Mouse (Mus musculus): ENCODE data around the gene Atp6v0a1.

Gene Atp6v0a1

DNA sequence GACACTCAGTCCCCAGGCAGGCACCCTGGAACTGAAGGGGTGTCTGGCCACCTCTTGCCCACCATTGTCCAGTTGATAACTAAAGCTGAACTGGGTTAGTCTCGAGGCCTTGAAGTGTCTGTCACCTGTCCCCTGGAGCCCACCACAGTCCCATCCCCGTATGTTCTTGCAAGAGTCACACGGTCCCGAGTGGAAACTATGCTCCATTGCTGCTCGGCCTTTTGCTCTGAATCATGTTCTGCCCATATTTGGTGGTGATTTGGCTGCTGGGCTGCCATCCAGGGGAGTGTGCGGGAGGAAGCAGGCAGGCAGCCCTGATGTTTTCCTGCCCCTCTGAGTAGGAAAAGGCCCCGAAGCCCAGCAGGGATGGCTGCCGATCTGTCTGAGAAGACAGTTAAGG is 50.9 kb downstream of the Atp6v0a1 start:
- DNase-seq (ENCODE audit: low read depth, low spot score): peak; percentile 63

DNA sequence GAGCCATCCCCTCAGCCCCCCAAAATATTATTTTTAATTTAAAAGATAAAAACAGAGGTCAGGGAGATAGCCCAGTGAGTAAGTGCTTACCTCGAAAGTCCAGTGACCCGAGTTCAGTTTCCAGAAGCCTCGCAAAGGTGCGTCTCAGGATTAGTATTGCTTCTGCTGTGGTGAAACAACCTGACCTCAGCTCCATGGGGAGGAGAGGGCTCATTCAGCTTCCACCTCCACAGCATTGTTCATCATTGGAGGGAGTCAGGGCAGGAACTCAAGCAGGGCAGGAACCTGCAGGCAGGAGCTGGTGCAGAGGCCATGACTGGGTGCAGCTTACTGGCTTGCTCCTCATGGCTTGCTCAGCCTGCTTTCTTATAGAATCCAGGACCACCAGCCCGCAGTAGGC is 51.8 kb downstream of the Atp6v0a1 start:
- DNase-seq (ENCODE audit: low read depth, low spot score): no peak

DNA sequence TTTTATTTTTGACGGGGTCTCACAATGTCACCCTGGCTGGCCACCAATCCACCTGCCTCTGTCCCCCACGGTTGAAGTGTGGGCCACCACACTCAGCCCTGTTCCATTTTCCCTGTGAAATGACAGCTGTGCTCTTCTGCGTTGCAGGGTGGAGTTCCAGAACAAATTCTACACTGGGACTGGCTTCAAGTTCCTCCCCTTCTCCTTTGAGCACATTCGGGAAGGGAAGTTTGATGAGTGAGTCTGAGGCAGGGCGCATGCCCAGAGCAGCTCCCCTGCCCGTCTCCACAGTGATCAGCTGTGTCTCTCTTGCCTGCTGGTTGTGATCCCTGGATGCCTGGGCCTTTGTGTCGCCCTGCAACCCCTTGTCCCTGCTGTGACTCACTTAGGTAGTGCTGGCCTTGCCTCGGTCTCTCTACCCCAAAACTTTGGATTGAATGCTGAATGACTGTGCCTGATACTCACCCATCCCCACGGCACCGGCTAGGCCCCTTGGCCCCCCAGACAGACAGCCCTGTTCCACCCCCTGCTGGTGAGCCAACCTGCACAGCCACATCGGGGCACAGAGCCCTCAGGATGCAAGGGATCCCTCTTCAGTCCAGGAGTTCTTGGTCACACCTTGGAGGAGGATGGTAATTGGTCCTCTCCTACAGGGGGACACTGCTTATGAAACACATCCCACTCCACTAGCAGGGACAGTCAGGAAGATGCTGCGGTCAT is 53.1 kb downstream of the Atp6v0a1 start:
- DNase-seq (ENCODE audit: low read depth, low spot score): no peak

DNA sequence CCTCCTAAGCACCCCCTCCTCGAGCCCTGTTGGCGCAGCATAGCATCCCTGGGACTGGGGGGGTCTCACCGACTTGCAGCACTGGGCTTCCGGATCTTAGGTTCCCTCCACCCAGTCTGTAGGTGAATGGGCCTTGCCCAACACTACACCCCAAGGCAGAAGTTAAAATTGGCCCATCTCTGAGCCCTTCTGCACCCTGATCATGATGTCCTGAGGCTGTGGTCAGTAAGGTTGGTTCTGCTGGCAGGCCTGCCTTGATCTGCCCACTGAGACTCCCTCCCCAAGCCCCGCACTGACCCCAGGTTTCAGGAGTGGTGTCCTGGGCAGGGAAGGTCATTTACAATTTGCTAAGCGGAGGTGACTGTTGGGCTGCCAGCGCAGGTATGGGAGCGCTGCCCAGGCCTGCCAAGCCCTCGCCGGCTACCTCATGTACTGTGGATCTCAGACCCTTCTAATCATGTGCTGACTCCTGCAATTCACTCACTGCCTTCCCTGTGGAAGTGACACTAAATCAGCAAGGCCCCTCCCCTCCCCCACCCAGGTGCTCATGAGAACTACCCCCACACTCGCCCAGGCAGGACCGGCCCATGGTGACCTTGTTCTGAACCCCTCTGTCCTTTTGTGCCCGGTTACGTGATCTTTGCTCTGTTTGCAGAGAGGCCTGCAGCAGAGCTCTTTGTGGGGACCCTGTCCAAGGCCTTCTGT is 53.9 kb downstream of the Atp6v0a1 start:
- DNase-seq (ENCODE audit: low read depth, low spot score): no peak

DNA sequence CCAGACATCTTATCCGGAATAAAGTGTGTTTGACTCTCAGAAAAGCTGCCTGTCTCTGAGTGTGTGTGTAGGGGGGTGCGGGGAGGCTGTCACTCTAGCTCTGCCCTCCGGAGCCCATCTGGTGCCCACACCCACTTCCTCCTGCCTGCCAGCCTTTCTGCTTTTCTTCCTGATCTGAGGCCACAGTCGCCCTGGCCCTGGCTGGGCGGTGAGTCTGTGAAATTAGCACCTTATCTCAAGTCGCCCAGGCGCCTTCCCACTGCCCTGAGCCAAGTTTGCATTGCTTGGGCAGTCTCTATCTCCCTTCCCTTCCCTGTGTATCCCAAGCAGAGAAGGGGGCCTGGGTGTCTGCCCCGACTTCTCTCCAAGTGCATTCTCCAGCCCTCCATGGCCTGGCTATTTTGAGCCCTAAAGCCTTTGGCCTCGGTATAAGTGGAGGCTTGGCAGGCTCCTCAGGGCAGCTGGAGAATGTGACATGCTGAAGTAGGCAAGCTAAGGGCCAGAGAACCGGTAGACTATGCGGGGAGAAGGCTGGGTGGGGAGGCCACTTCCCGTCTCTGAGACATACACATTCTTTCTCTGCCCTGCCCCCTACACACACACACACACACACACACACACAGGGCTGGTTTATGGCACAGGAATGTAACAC is 54.5 kb downstream of the Atp6v0a1 start:
- no peak for DNase-seq (ENCODE audit: low read depth, low spot score)

DNA sequence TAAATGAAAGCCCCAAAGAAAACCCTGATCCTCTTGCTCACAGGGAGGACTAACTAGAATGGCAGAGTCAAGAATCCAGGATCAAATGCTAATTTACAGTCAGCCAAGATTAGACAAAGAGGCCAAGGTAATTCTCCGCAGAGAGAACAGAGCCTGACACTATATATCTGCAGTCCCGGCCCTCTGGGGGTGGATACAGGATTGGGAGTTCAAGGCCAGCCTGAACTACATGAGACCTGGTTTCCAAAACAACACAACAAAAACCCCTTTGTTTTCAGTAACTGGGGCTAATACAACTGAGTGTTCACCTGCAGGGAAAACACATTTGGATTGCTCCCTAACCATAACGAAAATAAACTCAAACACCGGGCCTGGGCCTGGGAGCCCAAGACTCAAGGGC is 55.2 kb downstream of the Atp6v0a1 start:
- no peak for DNase-seq (ENCODE audit: low read depth, low spot score)

DNA sequence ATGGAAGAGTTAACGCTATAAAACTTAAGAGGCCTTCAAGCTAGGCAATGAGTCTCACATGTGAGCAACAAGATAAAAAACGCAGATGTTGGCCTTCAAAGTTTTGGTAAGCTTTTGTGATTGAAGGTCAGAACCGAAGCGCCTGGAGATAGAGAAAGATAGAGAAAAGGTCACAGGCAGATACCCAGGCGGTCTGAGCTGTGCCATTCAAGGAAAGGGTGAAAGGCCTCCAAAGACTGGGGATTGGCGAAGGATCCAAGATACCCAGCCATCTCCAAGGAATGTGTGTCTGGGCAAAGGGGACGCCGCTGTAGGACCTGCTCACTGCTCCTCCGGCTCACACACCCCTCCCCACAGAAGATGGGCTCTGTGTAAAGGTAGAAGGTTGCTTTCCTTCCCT is 55.8 kb downstream of the Atp6v0a1 start:
- no peak for DNase-seq (ENCODE audit: low read depth, low spot score)

DNA sequence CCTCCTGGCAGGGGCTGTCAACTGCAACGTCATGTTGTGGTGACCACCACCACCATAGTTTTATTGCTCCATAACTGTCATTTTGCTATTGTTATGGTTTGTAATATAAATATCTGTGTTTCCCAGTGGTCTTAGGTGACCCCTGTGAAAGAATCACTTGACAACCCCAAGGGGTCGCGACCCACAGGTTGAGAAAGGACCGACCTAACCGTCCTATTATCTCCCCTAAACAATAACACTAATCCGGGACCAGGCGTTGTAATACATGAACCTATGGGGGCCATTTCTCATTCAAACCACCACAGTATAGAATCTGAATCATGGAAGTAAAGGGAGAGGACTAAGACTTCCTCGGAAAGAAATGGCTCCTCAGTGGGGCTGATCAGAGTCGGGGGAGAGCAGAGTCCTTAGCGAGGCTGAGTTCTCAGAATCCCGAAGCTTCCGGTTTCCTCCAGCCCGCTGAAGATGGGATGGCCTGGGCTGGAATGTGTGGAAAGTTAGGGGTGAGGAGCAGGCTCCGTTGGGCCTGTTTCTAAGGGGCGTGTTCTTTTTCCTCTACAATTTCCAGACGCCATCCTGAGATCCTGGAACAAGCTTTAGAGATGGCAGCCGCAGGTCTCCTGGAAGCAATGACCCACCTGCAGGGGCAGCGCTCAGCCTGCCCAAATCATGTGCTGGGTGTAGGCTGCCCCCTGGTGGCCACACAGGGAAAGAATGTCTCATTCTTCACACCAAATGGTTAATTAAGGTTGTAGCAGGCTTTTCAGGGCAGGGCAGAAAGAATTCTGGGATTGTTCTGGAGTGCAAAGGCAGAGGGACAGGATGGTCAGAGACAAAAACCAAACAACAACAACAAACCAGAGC is 57.5 kb downstream of the Atp6v0a1 start:
- DNase-seq (ENCODE audit: low read depth, low spot score): no peak

DNA sequence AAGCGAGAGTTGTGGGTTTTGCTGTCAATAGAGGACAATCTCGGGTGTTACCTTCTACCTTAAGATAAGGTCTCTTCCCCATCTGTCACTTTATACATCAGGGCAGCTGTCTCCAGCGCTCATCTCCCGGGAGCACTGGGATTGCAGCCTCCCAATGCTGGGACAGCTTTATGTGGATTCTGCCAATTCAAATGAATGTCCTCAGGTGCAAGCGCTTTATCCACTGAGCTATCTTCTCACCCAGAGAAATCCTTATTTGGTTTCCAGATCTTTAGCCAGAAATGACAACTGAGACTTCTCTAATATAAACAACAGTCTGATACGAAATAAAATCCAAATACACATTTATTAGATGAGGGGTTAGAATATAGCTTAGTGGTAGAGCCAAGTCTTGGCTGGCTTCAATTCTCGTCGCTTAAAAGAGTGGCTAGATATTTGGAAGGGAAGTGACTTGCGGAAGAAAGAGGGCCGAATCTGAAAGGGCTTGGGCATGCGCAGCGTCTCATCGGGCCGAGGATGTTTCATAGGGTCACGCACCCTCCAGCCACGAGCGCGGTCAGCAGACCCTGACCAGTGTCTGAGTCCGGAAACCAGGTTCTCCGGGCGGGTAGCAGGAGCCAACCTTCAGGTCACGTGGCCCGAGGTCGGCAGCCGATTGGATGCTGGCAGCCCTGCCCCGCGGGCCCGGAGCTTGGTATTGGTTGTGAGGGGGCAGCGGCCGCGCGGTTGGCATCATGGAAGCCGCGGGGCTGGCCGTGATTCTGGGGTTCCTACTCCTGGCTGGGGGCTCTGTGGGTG is 60.3 kb downstream of the Atp6v0a1 start, which contains the start of gene Naglu:
Gene Naglu (plus strand): TSS at position 622 of the 798 bp plus-strand sequence.
- DNase-seq (ENCODE audit: low read depth, low spot score): peak; percentile 86

DNA sequence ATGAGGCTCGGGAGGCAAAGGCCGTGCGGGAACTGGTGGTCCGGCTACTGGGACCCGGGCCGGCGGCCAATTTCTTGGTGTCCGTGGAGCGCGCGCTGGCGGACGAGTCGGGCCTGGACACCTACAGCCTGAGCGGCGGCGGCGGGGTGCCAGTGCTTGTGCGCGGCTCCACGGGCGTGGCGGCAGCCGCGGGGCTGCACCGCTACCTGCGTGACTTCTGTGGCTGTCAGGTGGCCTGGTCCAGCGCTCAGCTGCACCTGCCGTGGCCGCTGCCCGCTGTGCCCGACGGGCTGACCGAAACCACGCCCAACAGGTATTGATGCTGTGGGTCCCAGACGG is 60.9 kb downstream of the Atp6v0a1 start:
- no peak for DNase-seq (ENCODE audit: low read depth, low spot score)

DNA sequence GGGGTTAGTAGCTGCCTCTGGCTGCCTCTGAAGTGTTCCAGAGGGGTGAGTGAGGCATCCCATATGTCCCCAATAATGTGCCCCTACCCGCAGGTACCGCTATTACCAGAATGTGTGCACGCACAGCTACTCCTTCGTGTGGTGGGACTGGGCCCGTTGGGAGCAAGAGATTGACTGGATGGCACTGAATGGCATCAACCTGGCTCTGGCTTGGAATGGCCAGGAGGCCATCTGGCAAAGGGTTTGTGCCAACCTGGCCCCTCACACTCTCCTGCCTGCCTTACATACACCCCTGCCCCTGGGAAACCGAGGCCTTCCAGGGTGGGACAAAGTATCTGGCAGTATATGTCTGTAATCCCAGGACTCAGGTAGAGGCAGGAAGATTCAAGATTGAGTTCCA is 61.7 kb downstream of the Atp6v0a1 start:
- no peak for DNase-seq (ENCODE audit: low read depth, low spot score)

DNA sequence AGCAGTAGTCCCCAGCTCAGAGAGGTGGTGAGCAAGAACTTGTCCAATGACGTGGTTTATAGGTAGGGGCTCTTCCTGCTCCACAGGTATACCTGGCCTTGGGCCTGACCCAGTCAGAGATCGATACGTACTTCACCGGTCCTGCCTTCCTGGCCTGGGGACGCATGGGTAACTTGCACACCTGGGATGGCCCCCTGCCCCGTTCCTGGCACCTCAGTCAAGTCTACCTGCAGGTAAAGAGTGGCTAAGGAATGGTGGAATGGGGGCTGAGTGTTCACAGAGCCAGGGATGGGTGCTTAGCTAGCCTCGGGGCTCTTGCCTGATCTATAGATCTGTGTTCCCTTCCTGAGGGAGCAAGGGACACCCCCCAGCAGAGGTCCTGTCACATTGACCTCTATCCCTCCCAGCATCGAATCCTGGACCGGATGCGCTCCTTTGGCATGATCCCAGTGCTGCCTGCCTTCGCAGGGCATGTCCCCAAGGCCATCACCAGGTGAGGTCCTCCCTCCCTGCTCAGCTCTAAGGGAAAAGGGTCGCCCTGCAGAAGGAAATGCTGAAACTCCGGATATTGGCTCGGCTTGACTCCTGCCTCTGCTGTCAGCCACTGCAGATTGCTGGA is 62.7 kb downstream of the Atp6v0a1 start:
- DNase-seq (ENCODE audit: low read depth, low spot score): no peak

DNA sequence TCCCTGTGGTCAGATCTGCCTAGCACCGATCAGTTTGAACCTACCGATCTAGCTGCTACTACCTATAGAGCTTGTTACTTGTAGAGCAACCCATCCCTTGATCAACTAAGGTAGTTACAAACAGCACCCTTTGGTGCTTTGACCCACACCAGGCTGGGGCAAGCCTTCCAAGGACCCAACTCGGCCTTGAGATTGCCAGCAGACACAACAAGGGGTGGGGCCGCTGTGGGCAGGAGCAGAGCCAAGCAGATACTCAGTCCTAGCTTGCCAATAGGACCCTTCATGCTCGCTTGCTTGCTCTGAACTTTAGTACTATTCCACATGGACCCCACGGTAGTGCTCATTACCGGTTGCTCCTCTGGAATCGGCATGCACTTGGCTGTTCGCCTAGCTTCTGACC is 68.9 kb downstream of the Atp6v0a1 start, which contains the start of gene Hsd17b1:
Gene Hsd17b1 (plus strand): TSS at position 291 of the 400 bp plus-strand sequence.
- DNase-seq (ENCODE audit: low read depth, low spot score): no peak

DNA sequence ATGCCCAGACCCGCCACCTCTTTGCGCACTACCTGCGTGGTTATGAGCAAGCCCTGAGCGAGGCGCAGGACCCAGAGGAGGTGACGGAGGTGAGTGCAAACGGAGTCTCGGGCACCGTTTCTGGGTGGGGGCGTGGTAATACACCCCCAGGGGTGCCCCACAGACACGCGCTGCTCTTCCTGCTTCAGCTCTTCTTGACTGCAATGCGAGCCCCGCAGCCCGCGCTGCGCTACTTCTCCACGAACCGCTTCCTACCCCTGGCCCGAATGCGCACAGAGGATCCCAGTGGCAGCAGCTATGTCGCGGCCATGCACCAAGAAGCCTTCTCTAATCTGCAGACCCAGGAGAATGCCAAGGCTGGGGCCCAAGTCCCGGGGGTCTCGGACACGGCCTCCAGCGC is 70.5 kb downstream of the Atp6v0a1 start:
- no peak for DNase-seq (ENCODE audit: low read depth, low spot score)

DNA sequence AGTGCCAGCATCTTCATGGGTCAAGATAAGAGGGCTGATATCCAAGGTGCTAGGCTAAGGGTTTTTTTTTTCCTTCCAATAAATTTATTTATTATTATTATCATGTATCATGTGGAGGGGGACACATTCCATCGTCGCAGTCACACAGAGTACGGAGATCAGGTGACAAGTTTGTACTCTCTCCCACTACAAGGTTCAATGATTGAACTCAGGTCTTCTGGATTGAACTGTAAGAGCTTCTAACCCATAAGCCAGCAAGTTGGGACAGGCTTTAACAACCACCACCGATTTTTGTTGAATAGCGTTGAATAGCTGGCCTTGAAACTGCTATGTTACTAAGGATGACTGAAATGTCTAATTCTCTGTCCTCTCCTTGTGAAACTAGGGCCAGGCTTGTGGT is 71.2 kb downstream of the Atp6v0a1 start:
- no peak for DNase-seq (ENCODE audit: low read depth, low spot score)

DNA sequence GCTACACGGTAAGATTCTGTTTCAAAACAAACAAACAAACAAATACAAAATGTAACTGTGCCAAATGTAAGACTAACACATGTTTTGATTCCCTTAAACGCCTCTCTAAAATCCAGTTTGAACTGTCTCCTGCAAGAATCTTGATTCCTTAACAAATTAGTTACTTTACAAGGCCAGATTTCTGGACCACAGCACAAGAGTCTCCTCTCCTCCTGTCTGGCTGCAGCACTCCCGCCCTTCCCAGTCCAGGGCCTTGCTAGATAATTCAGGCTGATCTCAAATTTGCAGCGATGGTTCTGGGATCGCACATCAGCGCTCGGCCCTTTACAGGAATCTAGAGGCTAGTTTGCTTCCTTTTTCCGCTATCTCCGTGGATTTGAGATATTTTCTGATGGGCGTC is 72.4 kb downstream of the Atp6v0a1 start:
- no peak for DNase-seq (ENCODE audit: low read depth, low spot score)

DNA sequence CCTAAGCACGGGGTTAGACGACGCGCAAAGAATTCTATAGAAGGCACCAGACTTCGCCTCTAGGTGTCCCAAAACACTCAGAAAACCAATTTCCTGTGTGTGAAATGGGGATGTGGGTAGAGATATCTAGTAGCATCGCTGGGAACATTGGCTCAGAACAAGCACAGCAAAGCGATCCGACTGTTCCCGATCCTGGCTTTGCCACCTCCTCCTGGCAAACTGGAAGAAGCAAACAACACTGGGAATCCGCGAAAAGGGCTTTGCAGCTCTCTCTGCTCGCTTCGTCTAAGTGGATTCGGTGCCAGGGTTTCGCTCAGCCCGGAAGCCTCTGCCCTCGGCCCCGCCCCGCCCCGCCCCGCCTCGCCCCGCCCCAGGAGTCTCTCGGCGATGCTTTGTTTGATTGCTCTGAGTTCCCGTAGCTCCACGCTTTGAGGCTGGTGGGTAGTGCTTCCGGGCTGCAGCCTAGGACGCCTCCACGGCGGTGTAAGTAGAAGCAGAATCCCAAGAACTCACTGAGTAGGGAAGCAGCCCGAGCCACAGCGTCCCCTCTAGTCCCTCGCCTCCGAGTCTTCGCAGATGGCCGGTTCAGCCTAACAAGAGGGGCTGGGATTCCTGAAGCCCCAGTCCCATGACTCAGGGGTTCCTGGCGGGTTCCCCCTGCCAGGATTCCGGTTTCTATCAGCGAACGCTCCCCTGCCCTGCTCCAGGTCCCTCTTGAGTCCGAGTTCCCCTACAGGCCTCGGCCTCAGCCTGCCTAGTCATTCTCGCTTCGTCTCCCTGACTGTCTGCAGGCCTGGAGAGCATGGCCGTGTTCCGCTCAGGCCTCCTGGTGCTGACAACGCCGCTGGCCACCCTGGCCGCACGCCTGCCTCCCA is 73.2 kb downstream of the Atp6v0a1 start, which contains the start of gene Coasy:
Gene Coasy (plus strand): TSS at position 358 of the 875 bp plus-strand sequence.
- DNase-seq (ENCODE audit: low read depth, low spot score): peak; percentile 95

DNA sequence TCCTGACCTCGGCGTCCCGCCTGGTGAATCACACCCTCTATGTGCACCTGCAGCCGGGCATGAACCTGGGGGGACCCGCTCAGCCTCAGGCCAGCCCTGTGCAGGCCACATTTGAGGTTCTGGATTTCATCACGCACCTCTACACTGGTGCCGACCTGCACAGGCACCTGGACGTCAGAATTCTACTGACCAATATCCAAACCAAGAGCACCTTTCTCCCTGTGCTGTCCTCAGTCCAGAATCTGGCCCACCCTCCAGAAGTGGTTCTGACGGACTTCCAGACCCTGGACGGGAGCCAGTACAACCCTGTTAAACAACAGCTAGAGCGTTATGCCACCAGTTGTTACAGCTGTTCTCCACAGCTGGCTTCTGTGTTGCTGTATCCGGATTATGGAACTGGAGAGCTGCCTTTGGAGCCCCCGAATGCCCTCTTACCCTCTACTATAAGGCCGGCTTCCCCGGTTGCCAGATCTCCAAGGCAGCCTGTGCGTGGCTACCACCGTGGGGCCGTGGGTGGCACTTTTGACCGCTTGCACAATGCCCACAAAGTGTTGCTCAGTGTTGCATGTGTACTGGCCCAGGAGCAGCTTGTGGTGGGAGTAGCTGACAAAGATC is 73.9 kb downstream of the Atp6v0a1 start:
- no peak for DNase-seq (ENCODE audit: low read depth, low spot score)

DNA sequence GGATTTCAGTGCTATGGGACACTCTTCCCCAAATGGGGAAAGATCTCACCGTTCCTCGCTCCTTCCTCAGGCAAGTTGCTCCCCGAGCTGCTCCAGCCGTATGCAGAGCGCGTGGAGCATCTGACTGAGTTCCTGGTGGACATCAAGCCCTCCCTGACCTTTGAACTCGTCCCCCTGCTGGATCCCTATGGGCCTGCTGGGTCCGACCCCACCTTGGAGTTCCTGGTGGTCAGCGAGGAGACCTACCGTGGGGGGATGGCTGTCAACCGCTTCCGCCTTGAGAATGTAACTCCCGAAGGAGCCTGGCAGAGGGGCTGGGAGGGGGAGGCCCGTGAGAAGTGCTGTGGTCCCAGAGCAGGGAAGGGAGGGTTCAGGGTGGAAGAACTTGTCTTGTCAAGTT is 75.0 kb downstream of the Atp6v0a1 start:
- DNase-seq (ENCODE audit: low read depth, low spot score): no peak

Measured in telencephalon, adult 2 months (tissue).